Mouse (Mus musculus) left cerebral cortex, postnatal 14 days (tissue): ENCODE results near the gene BC025446. TPM values are rescaled to one million over a fixed set of nuclear protein-coding genes. Genes with fewer than 3 reads are reported as not detected.

ENCODE experiments used
- DNase-seq, 2 experiments: peaks; one replicate each; pipeline ENCODE4 v3.0.0; 2021 to 2022; ENCODE audit warnings: low spot score in 2 of 2, mixed read lengths in 1 of 2
- intact Hi-C: fragments of 180-260 bp; cut with DNase I; formaldehyde crosslinking; loops from one replicate; pipeline ENCODE4 v1.15.1; 2025
- total RNA-seq, 2 experiments: library from RNA; stranded (reverse); gene quantifications; 2 replicates each; pipeline ENCODE4 v1.2.3; 2021

The BC025446 gene
- total RNA-seq, 2 experiments from 2014 or later, result not detected

DNA sequence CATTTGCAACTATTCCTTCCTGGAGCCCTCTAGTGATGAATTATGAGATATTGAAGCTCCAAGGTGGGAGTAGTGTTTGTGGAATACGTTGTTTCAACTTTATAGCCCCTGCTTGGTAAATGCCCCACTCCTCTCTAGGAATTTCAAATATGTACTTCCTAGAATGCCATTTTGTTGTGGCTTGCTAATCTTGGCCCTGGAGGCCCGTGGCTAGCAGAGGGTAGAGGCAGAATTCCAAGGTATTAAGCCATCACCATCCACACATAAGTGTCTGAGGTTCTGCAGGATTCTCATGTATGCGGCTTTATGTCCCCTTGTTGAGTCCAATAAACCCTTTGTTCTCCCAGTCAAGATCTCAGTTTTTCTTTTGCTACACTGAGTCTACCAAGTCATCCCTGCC lies 55.7 kb downstream of the BC025446 start:
- no peak for DNase-seq
- intact Hi-C loops, result no loop called here

Other genes with a start within 250 kb of the BC025446 start
- under 1 TPM in 1 of 2 experiments, not detected in 1; 0.30 TPM for gene Ly6i, start 232.9 kb upstream of the BC025446 start, total RNA-seq
- 10 to 100 TPM in 1 of 2 experiments, 1 to 10 TPM in 1; 7.5 to 12.0 TPM for gene Ly6a, start 218.3 kb upstream of the BC025446 start, total RNA-seq
- 10 to 100 TPM; 45.4 to 62.2 TPM for gene Ly6c1, start 167.5 kb upstream of the BC025446 start, total RNA-seq
- gene Ly6c2, start 104.4 kb upstream of the BC025446 start, total RNA-seq, result 1 to 10 TPM in 1 of 2 experiments, under 1 TPM in 1; 0.82 to 1.9 TPM
- gene Ly6g, start 61.1 kb upstream of the BC025446 start, total RNA-seq, result not detected
- not detected for gene Ly6f, start 52.0 kb downstream of the BC025446 start, total RNA-seq